Mouse (Mus musculus): Measurements from ENCODE around the gene Trpc2. TPM values are rescaled to one million over a fixed set of nuclear protein-coding genes. Genes with fewer than 3 reads are reported as not detected.
"Not testable (repeated sequence)": the region's sequence is repeated elsewhere in the genome, so short reads cannot be mapped to it uniquely, and the experiment has no call there.

The Trpc2 gene
- polyA plus RNA-seq (2015; fragmentation: Nextera tagmentation; extraction: Ambion mirVana), result 0.28 TPM in 1 of 2 replicates, not detected in the other

- Histone ChIP-seq H3K4me1 (replicated peaks) (no peaks in the 10 kb centered on the region), H3K9me3 (no peaks in the 10 kb centered on the region), H3K27me3 (no peaks in the 10 kb centered on the region), H3K36me3 (peaks cover 68% of the 10 kb centered on the region), H3K4me2 (replicated peaks) (no peak within 1 kb of the TSS), H3K27ac (no peak within 1 kb of the TSS), H3K4me3 (replicated peaks) (no peak within 1 kb of the TSS), H3K9ac (replicated peaks) (no peak within 1 kb of the TSS)
- 80% methylated on average over 5 of the region's 5 CpGs for WGBS
- no peak for ATAC-seq
These were observed at the start of gene Trpc2 for GRCm38 (mm10) chr7:102082816-102083215. Trpc2 (plus strand) TSS chr7:102083116.

GRCm38 (mm10) chr7:102034904-102035303, 48.0 kb upstream of the Trpc2 start:
- ATAC-seq, result no peak
- Histone ChIP-seq H3K9ac (replicated peaks) (no peak overlapping the region), H3K4me3 (replicated peaks) (no peak overlapping the region), H3K36me3 (peaks cover 92% of the 10 kb centered on the region), H3K9me3 (no peaks in the 10 kb centered on the region), H3K4me2 (replicated peaks) (no peak overlapping the region), H3K4me1 (replicated peaks) (no peaks in the 10 kb centered on the region), H3K27me3 (no peaks in the 10 kb centered on the region), H3K27ac (no peak overlapping the region)
- 88% methylated on average over 1 of the region's 1 CpGs for WGBS

DNA sequence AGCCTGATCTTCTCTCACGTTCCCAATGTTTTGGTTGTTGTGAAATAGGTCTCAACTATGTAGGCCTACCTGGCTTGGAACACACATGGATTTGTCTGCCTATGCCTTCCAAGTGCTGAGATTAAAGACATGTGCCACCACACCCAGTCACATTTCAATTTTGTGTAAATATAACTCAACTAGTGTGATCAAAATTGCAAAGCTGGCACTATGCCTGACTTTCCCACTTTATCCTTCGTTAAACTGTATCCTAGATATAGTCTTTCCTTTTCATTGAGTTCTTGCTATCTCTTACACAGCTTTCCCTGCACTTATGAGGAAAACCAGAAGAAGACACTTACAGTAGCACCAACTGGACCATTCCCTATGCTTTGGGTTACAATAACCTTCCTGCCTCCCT, 47.4 kb upstream of the Trpc2 start:
- H3K4me2 ChIP-seq (replicated peaks), result no peak overlapping the region
- no peaks in the 10 kb centered on the region for H3K27me3 ChIP-seq
- no peak overlapping the region for H3K9ac ChIP-seq (replicated peaks)
- no peak overlapping the region for H3K27ac ChIP-seq
- no peaks in the 10 kb centered on the region for H3K9me3 ChIP-seq
- ATAC-seq, result no peak
- no peak overlapping the region for H3K4me3 ChIP-seq (replicated peaks)
- H3K36me3 ChIP-seq, result peaks cover 97% of the 10 kb centered on the region
- no peaks in the 10 kb centered on the region for H3K4me1 ChIP-seq (replicated peaks)
- WGBS, result 100% methylated on average over 2 of the region's 2 CpGs

DNA sequence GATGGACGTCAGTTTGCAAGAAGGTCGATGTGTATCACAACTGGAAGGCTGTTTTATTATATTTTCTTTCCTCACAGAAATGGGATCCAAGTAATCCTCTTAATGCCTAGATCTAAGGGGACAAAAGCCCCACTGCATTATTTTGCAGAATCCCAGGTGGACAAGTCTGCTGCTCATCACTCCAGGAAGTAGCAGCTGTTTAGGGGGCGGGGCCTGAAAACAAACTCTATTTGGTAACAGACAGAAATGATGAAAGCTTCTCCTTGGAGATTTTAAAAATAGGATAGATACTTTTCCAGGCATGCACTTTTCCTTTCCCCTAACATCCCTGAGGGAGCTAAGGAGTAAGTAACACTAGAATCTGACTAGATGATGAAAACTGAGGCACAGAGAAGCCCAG, 45.6 kb upstream of the Trpc2 start:
- H3K4me2 ChIP-seq (replicated peaks), result no peak overlapping the region
- no peaks in the 10 kb centered on the region for H3K4me1 ChIP-seq (replicated peaks)
- 93% methylated on average over 3 of the region's 3 CpGs for WGBS
- H3K4me3 ChIP-seq (replicated peaks), result no peak overlapping the region
- H3K27me3 ChIP-seq, result no peaks in the 10 kb centered on the region
- no peaks in the 10 kb centered on the region for H3K9me3 ChIP-seq
- H3K9ac ChIP-seq (replicated peaks), result no peak overlapping the region
- peaks cover 90% of the 10 kb centered on the region for H3K36me3 ChIP-seq
- H3K27ac ChIP-seq, result no peak overlapping the region
- ATAC-seq, result no peak

GRCm38 (mm10) chr7:102042314-102042713, 40.6 kb upstream of the Trpc2 start:
- no peaks in the 10 kb centered on the region for H3K9me3 ChIP-seq
- no peak overlapping the region for H3K4me2 ChIP-seq (replicated peaks)
- no peak for ATAC-seq
- no peak overlapping the region for H3K4me3 ChIP-seq (replicated peaks)
- no peaks in the 10 kb centered on the region for H3K27me3 ChIP-seq
- no peak overlapping the region for H3K27ac ChIP-seq
- no peak overlapping the region for H3K9ac ChIP-seq (replicated peaks)
- 94% methylated on average over 2 of the region's 2 CpGs for WGBS
- H3K4me1 ChIP-seq (replicated peaks), result no peaks in the 10 kb centered on the region
- H3K36me3 ChIP-seq, result peaks cover 42% of the 10 kb centered on the region

DNA sequence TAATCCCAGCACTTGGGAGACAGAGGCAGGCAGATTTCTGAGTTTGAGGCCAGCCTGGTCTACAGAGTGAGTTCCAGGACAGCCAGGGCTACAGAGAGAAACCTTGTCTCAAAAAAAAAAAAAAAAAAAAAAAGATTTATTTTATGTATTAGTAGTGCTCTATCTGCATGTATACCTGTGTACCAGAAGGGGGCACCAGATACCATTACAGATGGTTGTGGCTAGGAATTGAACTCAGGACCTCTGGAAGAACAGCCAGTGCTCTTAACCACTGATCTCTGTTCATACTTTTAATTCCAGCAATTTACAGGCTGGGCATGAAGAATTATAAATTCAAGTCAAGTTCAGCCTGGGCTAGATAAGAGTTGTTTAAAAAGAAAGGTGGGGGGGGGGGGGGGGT, 34.4 kb upstream of the Trpc2 start:
- H3K4me1 ChIP-seq (replicated peaks); ATAC-seq; H3K27ac ChIP-seq; H3K4me2 ChIP-seq (replicated peaks); H3K9me3 ChIP-seq; H3K27me3 ChIP-seq; H3K4me3 ChIP-seq (replicated peaks); H3K9ac ChIP-seq (replicated peaks): not testable (repeated sequence)
- peaks cover 10% of the 10 kb centered on the region for H3K36me3 ChIP-seq

DNA sequence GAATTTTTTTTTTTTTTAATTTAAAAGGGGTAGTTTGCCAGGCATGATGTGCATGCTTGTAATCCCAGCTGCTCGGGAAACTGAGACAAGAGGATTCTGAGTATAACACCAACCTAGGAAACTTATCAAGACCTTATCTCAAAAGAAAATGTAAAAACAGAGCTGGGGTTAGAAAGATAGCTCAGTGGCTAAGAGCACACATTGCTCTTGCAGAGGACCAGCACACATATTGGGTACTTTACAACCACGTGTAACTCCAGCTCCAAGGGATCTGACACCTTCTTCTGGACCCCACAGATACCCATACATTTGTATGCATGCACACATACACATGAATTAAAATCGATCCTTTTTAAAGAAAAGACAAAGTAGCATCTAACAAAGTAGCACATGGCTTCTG, 21.6 kb upstream of the Trpc2 start:
- Histone ChIP-seq H3K27me3 (no peaks in the 10 kb centered on the region), H3K36me3 (peaks cover 25% of the 10 kb centered on the region; the same call in 1 of the 2 replicates), H3K4me2 (replicated peaks) (no peak overlapping the region), H3K4me3 (replicated peaks) (no peak overlapping the region), H3K9me3 (no peaks in the 10 kb centered on the region), H3K4me1 (replicated peaks) (peaks cover 31% of the 10 kb centered on the region), H3K9ac (replicated peaks) (no peak overlapping the region), H3K27ac (no peak overlapping the region)
- WGBS, result 95% methylated on average over 3 of the region's 3 CpGs
- ATAC-seq, result no peak

DNA sequence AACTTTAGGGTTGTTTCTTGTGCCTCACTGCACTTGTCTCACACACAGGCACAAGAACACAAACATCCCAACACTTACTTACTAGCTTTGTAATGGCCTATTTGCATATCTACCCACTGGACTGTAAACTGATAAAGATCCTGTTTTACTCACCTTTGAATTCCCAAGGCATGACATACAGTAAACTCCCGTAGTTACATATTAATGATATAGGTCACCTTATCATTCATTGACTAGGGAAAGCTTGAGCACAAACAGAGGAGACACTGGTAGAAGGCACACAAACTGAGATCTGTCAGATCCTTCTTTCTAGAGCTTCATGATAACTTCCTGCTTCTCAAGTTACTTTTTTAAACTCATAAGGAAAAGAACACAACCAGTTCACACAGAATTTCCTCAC, 20.7 kb upstream of the Trpc2 start:
- no peak for ATAC-seq
- H3K9ac ChIP-seq (replicated peaks), result no peak overlapping the region
- no peaks in the 10 kb centered on the region for H3K27me3 ChIP-seq
- peaks cover 17% of the 10 kb centered on the region; the same call in 1 of the 2 replicates for H3K36me3 ChIP-seq
- no peak overlapping the region for H3K27ac ChIP-seq
- no peak overlapping the region for H3K4me2 ChIP-seq (replicated peaks)
- H3K9me3 ChIP-seq, result no peaks in the 10 kb centered on the region
- H3K4me3 ChIP-seq (replicated peaks), result no peak overlapping the region
- peaks cover 35% of the 10 kb centered on the region for H3K4me1 ChIP-seq (replicated peaks)
- WGBS, result 100% methylated on average over 1 of the region's 1 CpGs

DNA sequence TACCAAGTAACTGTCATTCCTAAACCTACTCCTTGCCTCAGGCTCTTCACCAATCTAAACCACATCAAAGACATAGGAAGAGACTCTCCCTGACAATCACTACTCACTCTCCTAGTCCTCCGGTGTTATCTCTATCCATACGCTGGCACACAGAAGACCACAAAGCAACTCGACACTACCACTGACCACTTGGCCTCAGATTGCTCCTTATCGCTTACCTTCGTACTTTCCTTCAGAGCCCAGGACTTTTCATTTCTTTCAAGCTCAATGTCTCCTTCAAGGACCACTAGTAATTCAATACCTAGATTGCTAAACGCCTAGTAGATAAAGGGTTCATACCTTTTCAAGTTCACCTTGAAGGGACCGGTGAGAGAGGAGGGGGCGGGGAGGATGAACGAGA, 19.0 kb upstream of the Trpc2 start:
- H3K9me3 ChIP-seq, result no peaks in the 10 kb centered on the region
- WGBS, result 90% methylated on average over 9 of the region's 9 CpGs
- no peaks in the 10 kb centered on the region for H3K27me3 ChIP-seq
- no peak for ATAC-seq
- H3K4me1 ChIP-seq (replicated peaks), result peaks cover 35% of the 10 kb centered on the region
- H3K4me2 ChIP-seq (replicated peaks), result peak overlapping the region; percentile 75
- H3K9ac ChIP-seq (replicated peaks), result peak overlapping the region; percentile 81; the same call in 1 of the 2 replicates
- peak overlapping the region; percentile 81 for H3K4me3 ChIP-seq (replicated peaks)
- H3K27ac ChIP-seq, result no peak overlapping the region
- H3K36me3 ChIP-seq, result peaks cover 9% of the 10 kb centered on the region; the same call in 1 of the 2 replicates

GRCm38 (mm10) chr7:102064655-102065045, 18.3 kb upstream of the Trpc2 start:
- H3K4me3 ChIP-seq (replicated peaks), result peak overlapping the region; percentile 81
- H3K36me3 ChIP-seq, result peaks cover 1% of the 10 kb centered on the region; the same call in 1 of the 2 replicates
- 2% methylated on average over 9 of the region's 9 CpGs for WGBS
- H3K9me3 ChIP-seq, result no peaks in the 10 kb centered on the region
- ATAC-seq, result peak; percentile 59
- peaks cover 35% of the 10 kb centered on the region for H3K4me1 ChIP-seq (replicated peaks)
- H3K9ac ChIP-seq (replicated peaks), result peak overlapping the region; percentile 81
- peak overlapping the region; percentile 80 for H3K27ac ChIP-seq
- no peaks in the 10 kb centered on the region for H3K27me3 ChIP-seq
- H3K4me2 ChIP-seq (replicated peaks), result peak overlapping the region; percentile 75

GRCm38 (mm10) chr7:102065046-102065891, 17.6 kb upstream of the Trpc2 start, which contains the start of the genes Rnf121, Xndc1 and Xntrpc:
Rnf121 (minus strand) TSS chr7:102065469.
Xndc1 (plus strand) TSS chr7:102065511.
Xntrpc (plus strand) TSS chr7:102065713.
- Histone ChIP-seq H3K27ac (peak within 1 kb of the TSS; percentile 80), H3K36me3 (0 out of 2 replicates have a peak, but pooled peaks cover 3% of the 10 kb centered on the region), H3K4me3 (replicated peaks) (peak within 1 kb of the TSS; percentile 81), H3K4me1 (replicated peaks) (peaks cover 35% of the 10 kb centered on the region), H3K27me3 (no peaks in the 10 kb centered on the region), H3K4me2 (replicated peaks) (peak within 1 kb of the TSS; percentile 75), H3K9me3 (no peaks in the 10 kb centered on the region), H3K9ac (replicated peaks) (peak within 1 kb of the TSS; percentile 81)
- ATAC-seq, result peak; percentile 100
- WGBS, result under 1% methylated on average over 56 of the region's 56 CpGs

DNA sequence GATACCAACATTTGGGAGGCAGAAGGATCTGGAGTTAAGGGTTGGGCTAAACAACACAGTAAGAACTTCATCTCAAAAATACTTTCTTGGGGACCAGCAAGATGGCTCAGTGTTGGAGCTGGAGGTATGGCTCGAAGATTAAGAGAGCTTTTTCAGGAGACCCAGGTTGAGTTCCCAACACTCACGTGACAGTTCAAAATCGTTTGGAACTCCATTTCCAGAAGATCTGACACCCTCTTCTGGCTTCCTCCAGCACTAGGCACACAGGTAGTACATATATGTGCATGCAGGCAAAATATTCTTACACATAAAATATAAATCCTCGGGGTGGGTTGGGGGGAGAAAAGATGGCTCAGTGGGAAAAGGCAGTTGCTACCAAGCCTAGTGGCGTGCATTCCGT, 16.6 kb upstream of the Trpc2 start:
- H3K36me3 ChIP-seq, result peaks cover 11% of the 10 kb centered on the region
- no peaks in the 10 kb centered on the region for H3K27me3 ChIP-seq
- ATAC-seq, result no peak
- no peak overlapping the region for H3K27ac ChIP-seq
- H3K9ac ChIP-seq (replicated peaks), result peak overlapping the region; percentile 81; the same call in 1 of the 2 replicates
- no peaks in the 10 kb centered on the region for H3K9me3 ChIP-seq
- peak overlapping the region; percentile 81 for H3K4me3 ChIP-seq (replicated peaks)
- H3K4me2 ChIP-seq (replicated peaks), result peak overlapping the region; percentile 75
- 83% methylated on average over 6 of the region's 6 CpGs for WGBS
- peaks cover 35% of the 10 kb centered on the region for H3K4me1 ChIP-seq (replicated peaks)
